Mouse (Mus musculus) gastrocnemius, postnatal 10 days (tissue): ENCODE measurements around the gene Ndufaf3. TPM values are rescaled to one million over a fixed set of nuclear protein-coding genes. Genes with fewer than 3 reads are reported as not detected.
A peak's percentile ranks its signal among the peaks of the same experiment; 100 is the strongest.

Source experiments
- DNase-seq: peaks from one replicate; pipeline ENCODE4 v3.0.0; 2021; ENCODE audit warnings: mixed read lengths
- microRNA-seq, 2 experiments: library from miRNA; unstranded; fragments of <30 nt; microRNA quantifications; one replicate each; pipeline ENCODE4 v1.2.0; 2021
- total RNA-seq, 2 experiments: library from RNA; stranded (reverse); gene quantifications; 2 replicates each; pipeline ENCODE4 v1.2.3; 2021

The Ndufaf3 gene
- total RNA-seq, 2 experiments from 2014 or later, result 35.3 to 35.4 TPM

DNA sequence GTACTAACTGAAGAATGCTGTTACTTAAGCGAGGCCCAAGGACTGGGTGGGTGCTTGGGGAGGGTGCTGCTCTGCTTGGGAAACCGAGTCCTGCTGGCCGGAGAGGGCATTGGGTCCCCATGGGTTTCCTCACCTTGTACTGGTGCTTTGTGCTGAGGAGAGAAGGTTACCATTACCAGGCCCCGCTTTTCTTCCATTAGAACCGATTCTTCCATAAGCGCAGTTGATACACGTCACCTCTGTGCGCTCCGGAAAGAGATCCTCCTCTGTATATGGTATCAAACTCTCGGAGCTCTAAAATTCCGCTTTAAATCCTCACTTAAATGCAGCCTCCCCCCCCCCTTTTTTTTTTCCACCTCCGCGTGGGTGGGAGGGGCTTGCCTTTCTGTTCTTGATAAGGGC, 49.3 kb downstream of the Ndufaf3 start:
- no peak for DNase-seq

DNA sequence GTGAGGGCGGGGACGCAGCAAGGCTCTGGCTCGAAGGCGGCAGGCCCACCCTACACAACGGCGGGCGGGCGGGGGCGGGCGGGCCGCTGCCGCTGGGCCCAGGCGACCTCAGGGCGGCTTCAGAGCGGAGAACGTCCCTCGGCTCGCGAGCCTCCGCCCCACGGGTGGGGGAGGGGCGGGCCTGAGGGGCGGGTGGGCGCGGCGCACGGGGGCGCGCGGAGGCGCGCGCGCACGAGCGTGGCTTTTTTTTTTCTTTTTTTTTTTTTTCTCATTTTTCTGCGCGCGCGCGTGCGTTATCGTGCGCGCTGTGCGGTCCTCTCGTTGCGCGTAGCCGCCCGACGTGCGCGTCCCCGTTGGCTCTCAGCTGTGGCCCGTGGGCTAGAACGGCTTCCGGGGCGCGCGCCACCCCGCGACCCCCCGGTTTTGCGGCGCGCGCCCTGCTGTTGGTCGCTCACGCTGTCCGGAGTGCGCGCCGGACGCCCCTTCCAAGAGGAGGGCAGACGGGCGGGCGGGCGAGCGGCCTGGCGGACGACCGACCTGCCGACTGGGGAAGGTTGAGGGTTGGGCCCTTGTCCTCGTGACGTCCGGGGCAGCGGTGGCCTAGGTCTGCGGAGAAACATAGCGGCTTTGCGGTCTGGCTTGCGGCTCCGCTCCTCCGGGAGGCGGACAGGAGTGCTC, 49.8 kb downstream of the Ndufaf3 start:
- peak; percentile 80 for DNase-seq

DNA sequence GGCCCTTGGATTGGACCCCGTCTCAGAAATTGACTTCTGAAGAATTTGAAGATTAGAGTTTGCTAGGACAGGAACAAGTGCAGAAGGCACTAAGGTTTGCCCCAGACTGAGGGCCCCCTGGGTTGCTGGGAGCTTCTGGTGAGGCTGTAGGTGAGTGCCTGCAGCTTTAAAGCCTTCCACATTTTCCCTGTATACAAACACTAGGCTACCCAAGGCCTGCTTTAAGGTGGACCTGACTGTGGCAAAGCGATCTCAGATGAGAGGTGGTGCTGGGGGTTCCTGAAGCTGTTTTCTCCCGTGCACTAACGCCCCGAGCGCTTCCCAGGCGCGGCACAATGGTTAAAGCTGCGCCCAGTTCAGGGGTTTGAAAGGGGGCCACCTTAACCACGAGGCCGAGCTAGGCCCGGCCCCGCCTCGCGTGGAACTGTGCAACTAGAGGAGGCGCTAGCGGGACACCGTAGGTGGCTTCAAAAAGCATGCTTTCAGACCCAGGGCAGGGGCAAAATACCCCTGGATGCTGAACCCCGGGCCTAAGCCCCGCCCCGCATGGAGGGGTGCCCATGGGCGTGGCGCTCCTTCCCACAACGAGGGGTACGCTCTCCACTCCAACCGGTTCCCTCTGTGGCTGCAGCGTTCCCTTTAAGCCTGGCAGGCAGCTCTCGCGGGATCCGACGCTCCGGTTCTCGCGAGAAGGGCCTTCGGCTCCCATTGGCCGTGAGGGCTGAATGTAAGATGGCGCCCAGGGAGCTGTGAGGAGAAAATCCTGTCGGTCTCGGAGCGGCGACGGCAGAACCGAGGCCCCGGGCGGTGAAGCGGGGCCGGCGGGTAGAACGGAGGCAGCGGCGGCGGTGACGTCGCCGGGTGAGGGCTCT, 50.6 kb downstream of the Ndufaf3 start, which contains the start of gene Qrich1:
Gene Qrich1 (plus strand): TSS at position 427 of the 872 bp plus-strand sequence.
- peak; percentile 91 for DNase-seq

Small RNA genes within 50 kb of the gene (microRNA-seq; reads per million reads assigned to microRNA genes)
- gene Gm24083 (0 to 0.64 reads per million in 2 experiments), gene Mir191 (0 reads per million in 2 experiments), gene Mir425 (485 to 626 reads per million in 2 experiments)

Other genes starting within 250 kb of the Ndufaf3 start
- 100 to 1,000 TPM in 1 of 2 experiments, 10 to 100 TPM in 1; 97.1 to 117 TPM for gene Gpx1, start 228.5 kb downstream of the Ndufaf3 start, total RNA-seq
- 10 to 100 TPM; 63.4 to 71.6 TPM for gene Usp4, start 219.6 kb downstream of the Ndufaf3 start, total RNA-seq
- gene 1700102P08Rik, start 174.6 kb downstream of the Ndufaf3 start, total RNA-seq, result under 1 TPM; 0.59 to 0.72 TPM
- gene Ccdc36, start 138.9 kb downstream of the Ndufaf3 start, total RNA-seq, result under 1 TPM; 0.14 TPM
- not detected for gene BC048562, start 131.0 kb downstream of the Ndufaf3 start, total RNA-seq
- 10 to 100 TPM; 20.9 to 21.2 TPM for gene Ccdc71, start 106.9 kb downstream of the Ndufaf3 start, total RNA-seq
- 1 to 10 TPM; 8.0 to 8.8 TPM for gene Klhdc8b, start 105.9 kb downstream of the Ndufaf3 start, total RNA-seq
- gene Lamb2, start 87.7 kb downstream of the Ndufaf3 start, total RNA-seq, result 100 to 1,000 TPM; 156 to 169 TPM
- gene Usp19, start 76.8 kb downstream of the Ndufaf3 start, total RNA-seq, result 100 to 1,000 TPM in 1 of 2 experiments, 10 to 100 TPM in 1; 91.5 to 109 TPM
- 10 to 100 TPM; 77.2 to 78.3 TPM for gene Qars, start 59.7 kb downstream of the Ndufaf3 start, total RNA-seq
- 10 to 100 TPM; 67.6 to 81.9 TPM for gene Qrich1, start 50.6 kb downstream of the Ndufaf3 start, total RNA-seq
- gene Impdh2, start 7.1 kb downstream of the Ndufaf3 start, total RNA-seq, result 10 to 100 TPM; 57.2 to 76.4 TPM
- gene Dalrd3, start 2.5 kb upstream of the Ndufaf3 start, total RNA-seq, result 10 to 100 TPM in 1 of 2 experiments, 1 to 10 TPM in 1; 6.6 to 11.5 TPM
- gene Wdr6, start 11.3 kb upstream of the Ndufaf3 start, total RNA-seq, result 10 to 100 TPM; 12.4 to 17.3 TPM
- gene P4htm, start 30.2 kb upstream of the Ndufaf3 start, total RNA-seq, result 1 to 10 TPM; 4.8 to 6.6 TPM
- 10 to 100 TPM; 62.5 to 67.0 TPM for gene Arih2, start 82.0 kb upstream of the Ndufaf3 start, total RNA-seq
- 10 to 100 TPM; 63.7 to 69.4 TPM for gene Slc25a20, start 94.7 kb upstream of the Ndufaf3 start, total RNA-seq
- 100 to 1,000 TPM; 113 TPM for gene Prkar2a, start 121.9 kb upstream of the Ndufaf3 start, total RNA-seq
- 10 to 100 TPM; 30.6 to 39.6 TPM for gene Ip6k2, start 216.4 kb upstream of the Ndufaf3 start, total RNA-seq
- 1 to 10 TPM; 5.3 to 6.3 TPM for gene Nckipsd, start 240.9 kb upstream of the Ndufaf3 start, total RNA-seq